Mouse (Mus musculus) lung, postnatal 4 days (tissue): Measurements from ENCODE around the gene Defb3.
"Not testable (repeated sequence)": the region's sequence is repeated elsewhere in the genome, so short reads cannot be mapped to it uniquely, and the experiment has no call there.

Experiments used
- DNase-seq, 2 experiments: peaks; one replicate each; pipeline ENCODE4 v3.0.0; 2021

The Defb3 gene

DNA sequence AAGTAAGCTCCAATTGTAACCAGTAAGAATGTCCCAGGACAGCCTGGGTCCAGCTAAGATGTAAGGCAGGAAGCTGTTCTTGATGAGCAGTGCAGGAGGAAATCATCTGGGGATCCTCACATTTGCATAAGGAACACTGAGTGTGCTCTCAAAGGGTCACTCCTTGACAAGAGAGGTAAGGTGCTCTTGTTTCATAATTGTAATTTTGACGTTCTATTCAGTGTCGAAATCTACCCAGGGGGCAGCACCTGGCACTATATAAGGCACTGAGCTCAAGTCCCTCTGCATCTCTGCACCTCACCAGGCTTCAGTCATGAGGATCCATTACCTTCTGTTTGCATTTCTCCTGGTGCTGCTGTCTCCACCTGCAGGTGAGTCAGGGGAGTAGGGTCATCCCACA is at the start of gene Defb3:
Gene Defb3 (plus strand): TSS at position 301 of the 400 bp plus-strand sequence.
- not testable (repeated sequence) for DNase-seq

DNA sequence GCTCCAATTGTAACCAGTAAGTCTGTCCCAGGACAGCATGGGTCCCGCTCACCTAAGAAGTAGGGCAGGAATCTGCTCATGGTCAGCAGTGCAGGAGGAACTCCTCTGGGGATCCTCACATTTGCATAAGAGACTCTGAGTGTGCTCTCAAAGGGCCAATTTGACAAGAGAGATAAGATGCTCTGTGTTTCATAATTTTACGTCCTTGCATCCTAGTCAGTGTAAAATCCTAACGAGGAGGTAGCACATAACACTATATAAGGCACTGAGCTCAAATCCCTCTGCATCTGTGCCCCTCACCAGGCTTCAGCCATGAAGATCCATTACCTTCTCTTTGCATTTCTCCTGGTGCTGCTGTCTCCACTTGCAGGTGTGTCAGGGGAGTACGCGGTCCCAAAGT is 45.9 kb upstream of the Defb3 start, which contains the start of gene Defb5:
Gene Defb5 (plus strand): TSS at position 301 of the 400 bp plus-strand sequence.
- no peak for DNase-seq

DNA sequence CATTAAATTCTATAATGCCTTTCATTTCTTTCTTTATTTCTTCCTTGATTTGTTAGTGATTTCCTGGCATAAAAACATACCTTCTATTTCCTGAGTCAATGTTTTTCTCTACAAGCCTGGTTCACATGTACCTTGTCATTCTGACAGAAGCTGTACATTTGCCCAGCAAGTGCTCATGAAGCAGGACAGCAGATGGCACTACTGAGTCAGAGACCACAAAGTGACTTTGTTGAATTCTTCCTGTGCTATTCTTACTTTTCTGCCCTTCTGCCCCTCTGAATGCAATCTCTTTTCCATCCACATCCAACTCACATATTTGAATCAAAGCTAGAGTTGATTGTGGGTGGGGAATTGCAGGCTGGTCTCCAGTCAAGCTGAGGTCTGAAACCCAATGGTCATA is 35.0 kb upstream of the Defb3 start:
- no peak for DNase-seq

DNA sequence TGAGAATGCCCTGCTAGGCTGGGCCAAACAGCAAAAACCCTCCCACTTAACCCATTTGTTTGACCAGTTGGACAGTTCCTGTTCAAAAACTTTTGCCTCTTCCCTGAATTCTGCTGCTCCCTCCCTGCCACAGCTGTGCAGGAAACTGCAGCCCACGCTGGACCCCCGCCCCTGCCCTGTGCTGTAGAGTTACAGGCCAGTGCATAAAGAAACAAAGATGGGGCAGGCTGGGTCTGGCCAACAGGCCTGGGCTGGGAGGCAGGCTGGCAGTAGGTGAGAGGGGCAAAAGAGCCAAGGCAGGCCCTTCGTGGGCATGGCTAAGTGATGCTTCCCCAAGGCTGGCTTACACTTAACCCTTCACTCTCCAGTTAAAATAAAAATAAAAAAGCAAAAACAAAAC is 33.5 kb upstream of the Defb3 start:
- DNase-seq: no peak

DNA sequence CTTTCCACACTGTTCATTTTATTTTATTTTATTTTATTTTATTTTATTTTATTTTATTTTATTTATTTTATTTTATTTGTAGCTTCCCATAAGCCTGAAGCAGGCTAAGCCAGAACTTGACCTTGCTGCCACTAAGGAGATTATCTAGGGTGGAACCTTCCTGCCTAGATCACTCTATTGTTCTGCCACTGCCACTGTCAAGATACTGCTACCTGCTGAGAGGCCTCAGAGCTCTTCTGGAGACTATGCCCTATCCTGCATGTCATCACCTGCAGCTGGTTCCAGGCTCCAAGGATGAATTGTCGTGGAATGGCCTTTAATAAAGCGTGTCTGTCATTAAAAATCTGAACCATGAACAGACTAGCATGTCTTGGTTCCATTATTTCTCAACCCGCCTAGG is 5.2 kb downstream of the Defb3 start:
- DNase-seq: not testable (repeated sequence)

DNA sequence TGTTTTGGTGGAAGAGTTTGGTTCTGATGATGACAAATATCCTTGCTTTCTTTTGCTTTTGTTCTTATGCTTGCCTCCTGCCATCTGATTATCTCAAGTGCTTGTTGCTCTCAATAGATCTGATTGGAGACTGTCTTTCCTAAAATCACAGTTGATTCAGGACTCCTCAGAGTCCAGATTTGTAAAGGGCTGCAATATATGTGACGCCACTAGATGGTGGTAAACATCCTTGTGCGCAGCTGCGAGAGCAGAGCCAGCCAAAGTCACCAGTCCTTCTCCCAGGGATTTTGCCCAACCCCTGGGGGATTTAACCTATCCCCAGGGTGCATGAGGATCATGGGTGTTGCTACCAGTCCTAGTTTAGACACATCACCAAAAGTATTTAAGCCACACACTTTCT is 38.7 kb downstream of the Defb3 start:
- DNase-seq: no peak
